Mouse (Mus musculus) liver, embryonic 11.5 days (tissue): ENCODE measurements around the gene Gpld1. TPM values are rescaled to one million over a fixed set of nuclear protein-coding genes. Genes with fewer than 3 reads are reported as not detected.

Source experiments
- ATAC-seq: fragments of 200-750 bp; cut with Nextera tagmentation; replicated peaks from 2 replicates; pipeline ENCODE4 v1.8.0; 2017; ENCODE audit warnings: moderate number of reproducible peaks, mild to moderate bottlenecking, moderate TSS enrichment, moderate library complexity; ENCODE audit not compliant: low FRiP score
- DNase-seq: peaks from one replicate; pipeline ENCODE4 v3.0.0-alpha.2; 2017; ENCODE audit warnings: low spot score
- H3K27ac ChIP-seq: fragments of 300-500 bp; sonication (generic); 2 replicates; pipeline ENCODE4 v1.5.1; 2014; ENCODE audit warnings: mild to moderate bottlenecking, low read depth, low read length, control low read depth
- H3K27me3 ChIP-seq: fragments of 300-500 bp; sonication (generic); replicated peaks from 2 replicates; pipeline ENCODE4 v1.6.1; 2014; ENCODE audit warnings: low read length, mixed read lengths; ENCODE audit not compliant: control insufficient read depth, insufficient read depth
- H3K36me3 ChIP-seq: fragments of 300-500 bp; sonication (generic); 2 replicates; pipeline ENCODE4 v1.6.1; 2014; ENCODE audit warnings: mild to moderate bottlenecking, low read length, moderate library complexity, mixed read lengths; ENCODE audit not compliant: control insufficient read depth, insufficient read depth
- H3K4me1 ChIP-seq: fragments of 300-500 bp; sonication (generic); replicated peaks from 2 replicates; pipeline ENCODE4 v1.6.1; 2014; ENCODE audit warnings: low read length, mixed read lengths; ENCODE audit not compliant: control insufficient read depth, insufficient read depth
- H3K4me2 ChIP-seq: fragments of 300-500 bp; sonication (generic); 2 replicates; pipeline ENCODE4 v1.6.1; 2014; ENCODE audit warnings: mild to moderate bottlenecking, control low read depth, moderate library complexity
- H3K4me3 ChIP-seq: fragments of 300-500 bp; sonication (generic); 2 replicates; pipeline ENCODE4 v1.5.1; 2014; ENCODE audit warnings: low read depth, low read length, control low read depth
- H3K9ac ChIP-seq: fragments of 300-500 bp; sonication (generic); 2 replicates; pipeline ENCODE4 v1.6.1; 2014; ENCODE audit warnings: low read depth, low read length, control low read depth
- H3K9me3 ChIP-seq: fragments of 300-500 bp; sonication (generic); 2 replicates; pipeline ENCODE4 v1.6.1; 2016; ENCODE audit warnings: low read length, inconsistent platforms, mixed read lengths; ENCODE audit not compliant: control insufficient read depth
- WGBS: fragments of 180-500 bp; shearing (Covaris S2); extraction: QIAGEN DNeasy Blood & Tissue Kit; methylation state at CpG from one replicate; pipeline ENCODE4 v1.1.7; 2014; 5-methylcytosine and 5-hydroxymethylcytosine counted together
- polyA plus RNA-seq: library from polyadenylated mRNA; unstranded; fragments of >200 nt; fragmentation: Nextera tagmentation; extraction: Ambion mirVana; gene quantifications from 2 replicates; pipeline ENCODE4 v1.2.1, GENCODE M21; 2014

Gene Gpld1
- polyA plus RNA-seq, 1 experiment from 2014 or later: 0.48 TPM

GRCm38 (mm10) chr13:24938683-24939082, 4.3 kb upstream of the Gpld1 start:
- 14% methylated on average over 9 of the region's 9 CpGs for WGBS
- DNase-seq (peak; percentile 48), ATAC-seq (no peak)
- no peak overlapping the region for H3K4me3 ChIP-seq
- peaks cover 8% of the 10 kb centered on the region for H3K4me1 ChIP-seq
- no peak overlapping the region for H3K9ac ChIP-seq
- H3K36me3 ChIP-seq: no peaks in the 10 kb centered on the region
- H3K27me3 ChIP-seq: peaks cover 27% of the 10 kb centered on the region
- no peak overlapping the region for H3K27ac ChIP-seq
- no peaks in the 10 kb centered on the region for H3K9me3 ChIP-seq
- no peak overlapping the region for H3K4me2 ChIP-seq

- no peaks in the 10 kb centered on the region for H3K36me3 ChIP-seq
- no peak overlapping the region for H3K9ac ChIP-seq
- H3K27me3 ChIP-seq: peaks cover 27% of the 10 kb centered on the region
- DNase-seq (no peak), ATAC-seq (no peak)
- no peak overlapping the region for H3K27ac ChIP-seq
- H3K4me3 ChIP-seq: no peak overlapping the region
- no peak overlapping the region for H3K4me2 ChIP-seq
- H3K9me3 ChIP-seq: no peaks in the 10 kb centered on the region
- peaks cover 8% of the 10 kb centered on the region for H3K4me1 ChIP-seq
- 84% methylated on average over 9 of the region's 9 CpGs for WGBS
These were observed 3.5 kb upstream of the Gpld1 start for GRCm38 (mm10) chr13:24939472-24939871.

GRCm38 (mm10) chr13:24943303-24943702, 351 bp downstream of the Gpld1 start:
- Histone ChIP-seq H3K4me3 (no peak overlapping the region), H3K4me2 (no peak overlapping the region), H3K36me3 (no peaks in the 10 kb centered on the region), H3K9me3 (no peaks in the 10 kb centered on the region), H3K27me3 (peaks cover 3% of the 10 kb centered on the region), H3K27ac (no peak overlapping the region), H3K9ac (no peak overlapping the region), H3K4me1 (peaks cover under 1% of the 10 kb centered on the region; the same call in 1 of the 2 replicates)
- 63% methylated on average over 8 of the region's 8 CpGs for WGBS
- no peak for DNase-seq
- no peak for ATAC-seq

- Histone ChIP-seq H3K36me3 (no peaks in the 10 kb centered on the region), H3K9me3 (no peaks in the 10 kb centered on the region), H3K27me3 (no peaks in the 10 kb centered on the region), H3K4me1 (no peaks in the 10 kb centered on the region), H3K27ac (no peak overlapping the region), H3K4me3 (no peak overlapping the region), H3K4me2 (no peak overlapping the region), H3K9ac (no peak overlapping the region)
- DNase-seq (no peak), ATAC-seq (no peak)
- WGBS: 37% methylated on average over 4 of the region's 4 CpGs
These were observed 2.6 kb downstream of the Gpld1 start for GRCm38 (mm10) chr13:24945567-24945966.

GRCm38 (mm10) chr13:24947158-24947557, 4.2 kb downstream of the Gpld1 start:
- H3K36me3 ChIP-seq: no peaks in the 10 kb centered on the region
- no peaks in the 10 kb centered on the region for H3K27me3 ChIP-seq
- 71% methylated on average over 5 of the region's 5 CpGs for WGBS
- ATAC-seq (no peak; the same call in 1 of the 2 replicates), DNase-seq (no peak)
- H3K4me2 ChIP-seq: no peak overlapping the region
- H3K9me3 ChIP-seq: no peaks in the 10 kb centered on the region
- H3K27ac ChIP-seq: no peak overlapping the region
- H3K4me1 ChIP-seq: no peaks in the 10 kb centered on the region
- H3K9ac ChIP-seq: no peak overlapping the region
- no peak overlapping the region for H3K4me3 ChIP-seq

- Histone ChIP-seq H3K9ac (no peak overlapping the region), H3K4me3 (no peak overlapping the region), H3K27me3 (no peaks in the 10 kb centered on the region), H3K36me3 (no peaks in the 10 kb centered on the region), H3K9me3 (no peaks in the 10 kb centered on the region), H3K4me1 (no peaks in the 10 kb centered on the region), H3K27ac (no peak overlapping the region), H3K4me2 (no peak overlapping the region)
- ATAC-seq (no peak), DNase-seq (no peak)
- 86% methylated on average over 6 of the region's 6 CpGs for WGBS
These were observed 5.9 kb downstream of the Gpld1 start for GRCm38 (mm10) chr13:24948870-24949269.

- H3K27ac ChIP-seq: no peak overlapping the region
- H3K36me3 ChIP-seq: no peaks in the 10 kb centered on the region
- H3K9ac ChIP-seq: no peak overlapping the region
- DNase-seq (no peak), ATAC-seq (no peak)
- no peaks in the 10 kb centered on the region for H3K9me3 ChIP-seq
- H3K27me3 ChIP-seq: peaks cover 5% of the 10 kb centered on the region
- WGBS: 56% methylated on average over 7 of the region's 7 CpGs
- no peak overlapping the region for H3K4me3 ChIP-seq
- H3K4me1 ChIP-seq: no peaks in the 10 kb centered on the region
- H3K4me2 ChIP-seq: no peak overlapping the region
These were observed 9.7 kb downstream of the Gpld1 start for GRCm38 (mm10) chr13:24952659-24953058.

GRCm38 (mm10) chr13:24955091-24955490, 12.1 kb downstream of the Gpld1 start:
- no peaks in the 10 kb centered on the region for H3K4me1 ChIP-seq
- peaks cover 5% of the 10 kb centered on the region for H3K27me3 ChIP-seq
- no peak overlapping the region for H3K27ac ChIP-seq
- no peaks in the 10 kb centered on the region for H3K9me3 ChIP-seq
- 32% methylated on average over 11 of the region's 11 CpGs for WGBS
- H3K4me3 ChIP-seq: no peak overlapping the region
- no peaks in the 10 kb centered on the region for H3K36me3 ChIP-seq
- H3K4me2 ChIP-seq: no peak overlapping the region
- ATAC-seq: no peak
- no peak for DNase-seq
- no peak overlapping the region for H3K9ac ChIP-seq

GRCm38 (mm10) chr13:24955500-24955899, 12.5 kb downstream of the Gpld1 start:
- Histone ChIP-seq H3K4me3 (no peak overlapping the region), H3K9me3 (no peaks in the 10 kb centered on the region), H3K9ac (no peak overlapping the region), H3K27me3 (peaks cover 5% of the 10 kb centered on the region), H3K4me1 (no peaks in the 10 kb centered on the region), H3K4me2 (no peak overlapping the region), H3K36me3 (no peaks in the 10 kb centered on the region), H3K27ac (no peak overlapping the region)
- DNase-seq (no peak), ATAC-seq (no peak)
- 18% methylated on average over 10 of the region's 10 CpGs for WGBS
